Comparison of ENCODE assay signal across 12 mouse cellular contexts in the genomic region with DNA sequence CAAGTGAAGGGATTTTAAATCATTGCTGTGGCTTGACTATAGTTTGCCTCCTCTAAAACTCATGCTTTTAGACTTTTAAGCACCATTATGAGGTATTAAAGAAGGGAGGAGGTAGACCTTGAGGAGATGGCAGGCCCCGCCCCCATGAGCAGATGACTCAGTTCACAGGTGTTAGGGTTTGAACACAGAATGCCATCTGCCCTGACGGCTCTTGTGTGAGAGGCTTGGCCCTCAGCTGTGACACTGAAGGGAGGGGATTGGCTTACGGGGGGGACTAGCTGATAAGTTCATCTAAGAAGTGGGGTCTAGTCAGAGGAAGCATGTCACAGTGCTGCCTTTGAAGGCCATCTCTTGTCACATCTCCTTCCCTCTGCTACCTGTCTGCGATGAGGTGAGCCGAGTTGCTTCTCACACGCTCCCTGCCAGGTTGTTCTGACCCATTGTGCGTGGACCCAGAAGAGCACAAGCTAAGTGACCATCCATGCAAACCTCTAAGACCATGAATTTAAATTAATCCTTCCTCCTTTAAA. TPM values are rescaled to one million over a fixed set of nuclear protein-coding genes. Genes with fewer than 3 reads are reported as not detected.
"Had no signal": no experiment of that assay in that cellular context is flagged by ENCODE, and none has a peak within 500 bp of the region (broad histone marks: within the 10 kb centered on the region; RNA-seq: fewer than 3 reads in every experiment).

No protein-coding gene starts in this region.

- DNase-seq: kidney, adult 18-20 months; kidney, postnatal 10 days; lung, adult 2 months; lung, postnatal 36 days; right cerebral cortex, postnatal 14 days had no signal

- H3K4me1 ChIP-seq: intestine, embryonic 15.5 days; liver, embryonic 15.5 days had no signal

- H3K4me3 ChIP-seq: intestine, embryonic 15.5 days; left cerebral cortex, adult 2 months; limb, embryonic 10.5 days; liver, embryonic 15.5 days had no signal

- H3K27ac ChIP-seq: intestine, embryonic 15.5 days; left cerebral cortex, adult 2 months; limb, embryonic 10.5 days; liver, embryonic 15.5 days had no signal

RNA-seq across cellular contexts. Expression of gene Tex26, which starts 37.9 kb away (rescaled TPM):
- total RNA-seq: left cerebral cortex, postnatal 14 days; megakaryocyte progenitor cell, adult 5-6 weeks had no signal
- polyA plus RNA-seq: large intestine, adult 2 months; liver, embryonic 15.5 days had no signal
